Mouse (Mus musculus) cerebellum, adult 2 months (tissue): ENCODE data around the gene Cblb.

Experiments used
- CTCF ChIP-seq: fragments of 200-500 bp; IDR thresholded peaks from 2 replicates; pipeline ENCODE4 v1.5.1; 2011; ENCODE audit warnings: low read depth, mild to moderate bottlenecking, control low read depth, low read length, moderate library complexity, borderline replicate concordance; ENCODE audit not compliant: insufficient read depth
- POLR2A ChIP-seq: fragments of 200-500 bp; IDR thresholded peaks from 2 replicates; pipeline ENCODE4 v1.6.1; 2011; ENCODE audit warnings: low read length, control low read depth, borderline replicate concordance; ENCODE audit not compliant: insufficient read depth

GRCm38 (mm10) chr16:52036295-52036694 is 5.3 kb downstream of the Cblb start:
- no peak for TF ChIP-seq POLR2A
- TF ChIP-seq CTCF: no peak
